Mouse (Mus musculus): Measurements from ENCODE around the gene Hipk2. TPM values are rescaled to one million over a fixed set of nuclear protein-coding genes. Genes with fewer than 3 reads are reported as not detected.

The Hipk2 gene
- polyA plus RNA-seq, 1 experiment from 2014 or later, result 30.6 TPM

DNA sequence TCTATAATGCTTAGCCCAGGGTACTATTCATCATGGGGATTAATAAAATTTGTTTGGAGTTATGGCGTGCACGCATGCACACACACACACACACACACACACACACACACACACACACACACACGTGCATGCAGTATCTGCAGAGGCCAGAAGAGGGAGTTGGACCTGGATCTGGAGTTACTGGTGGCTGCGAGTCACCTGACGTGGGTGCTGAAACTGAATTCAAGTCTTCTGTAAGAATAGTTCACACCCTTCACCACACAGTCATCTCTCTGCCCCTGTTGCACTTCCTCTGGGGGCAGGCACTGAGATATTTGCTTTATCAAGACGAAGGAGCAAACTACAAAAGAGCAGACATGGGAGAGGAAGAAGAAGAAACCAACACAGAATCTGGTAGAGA is 206.4 kb downstream of the Hipk2 start:
- Histone ChIP-seq H3K27ac (ENCODE audit: low read depth, low read length) (no peak overlapping the region), H3K27me3 (ENCODE audit: control insufficient read depth, insufficient read depth, low read length) (no peaks in the 10 kb centered on the region), H3K4me2 (ENCODE audit: low read depth) (no peak overlapping the region), H3K9me3 (ENCODE audit: control insufficient read depth, low read length) (no peaks in the 10 kb centered on the region), H3K4me1 (ENCODE audit: control insufficient read depth, insufficient read depth, low read length) (no peaks in the 10 kb centered on the region), H3K9ac (ENCODE audit: low read length) (no peak overlapping the region), H3K4me3 (ENCODE audit: low read depth, low read length) (no peak overlapping the region), H3K36me3 (ENCODE audit: control insufficient read depth, insufficient read depth, low read length) (no peaks in the 10 kb centered on the region)
- WGBS, result 69% methylated on average over 6 of the region's 6 CpGs
- no peak for DNase-seq (ENCODE audit: low spot score)
- ATAC-seq (ENCODE audit: insufficient read depth, low FRiP score, low TSS enrichment), result no peak

DNA sequence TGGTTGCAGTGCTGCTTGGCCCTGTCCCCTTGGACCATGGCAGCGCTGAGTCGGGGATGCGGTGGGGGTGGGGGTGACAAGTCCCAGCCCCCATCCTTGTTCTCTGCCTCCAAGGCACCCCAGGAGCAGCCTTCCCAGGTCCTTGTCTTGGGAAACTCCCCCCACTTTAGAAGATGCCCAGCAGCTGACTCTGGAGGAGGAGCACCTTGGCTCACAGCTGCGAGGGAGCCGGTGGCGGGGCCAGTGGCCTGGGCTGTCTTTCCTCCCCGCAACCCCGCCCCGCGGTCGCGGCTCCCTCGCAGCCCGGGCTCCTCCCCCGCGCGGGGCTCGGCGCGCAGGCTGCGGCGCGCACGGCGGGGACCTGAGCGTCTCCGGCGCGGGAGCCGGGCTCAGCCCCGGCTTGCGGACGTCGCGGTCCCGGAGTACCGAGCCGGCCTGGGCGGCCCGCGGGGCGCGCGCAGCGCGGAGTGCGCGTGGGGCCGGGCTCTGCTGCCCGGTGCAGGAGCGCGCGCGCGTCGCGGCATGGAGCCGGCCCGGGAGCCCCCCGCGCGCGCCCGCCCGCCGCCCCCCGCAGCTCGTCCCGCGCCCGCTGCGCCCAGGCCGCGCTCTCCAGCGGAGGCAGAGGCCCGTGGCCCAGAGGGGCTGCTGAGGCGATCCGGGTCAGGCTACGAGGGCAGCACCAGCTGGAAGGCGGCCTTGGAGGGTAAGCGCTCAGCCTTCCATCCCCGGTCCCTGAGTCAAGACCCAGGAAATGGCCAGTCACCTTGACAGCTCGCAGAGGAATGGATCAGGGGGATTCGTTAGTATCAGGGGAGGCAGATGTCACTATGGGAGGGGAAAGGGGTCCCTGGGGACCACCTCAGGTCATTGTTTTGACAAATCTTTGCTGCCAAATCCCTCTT is 213.0 kb downstream of the Hipk2 start, which contains the start of gene Clec2l:
Clec2l (plus strand) TSS at position 356 of the 902 bp plus-strand sequence.
- H3K27me3 ChIP-seq (ENCODE audit: control insufficient read depth, insufficient read depth, low read length), result peaks cover 7% of the 10 kb centered on the region; the same call in 1 of the 2 replicates
- ATAC-seq (ENCODE audit: insufficient read depth, low FRiP score, low TSS enrichment) (peak; percentile 84), DNase-seq (ENCODE audit: low spot score) (peak; percentile 65)
- peak within 1 kb of the TSS; percentile 60 for H3K4me3 ChIP-seq (ENCODE audit: low read depth, low read length)
- H3K9ac ChIP-seq (ENCODE audit: low read length), result peak within 1 kb of the TSS; percentile 61
- H3K4me1 ChIP-seq (ENCODE audit: control insufficient read depth, insufficient read depth, low read length), result no peaks in the 10 kb centered on the region
- WGBS, result 1% methylated on average over 50 of the region's 84 CpGs
- no peaks in the 10 kb centered on the region for H3K36me3 ChIP-seq (ENCODE audit: control insufficient read depth, insufficient read depth, low read length)
- H3K9me3 ChIP-seq (ENCODE audit: control insufficient read depth, low read length), result no peaks in the 10 kb centered on the region
- peak within 1 kb of the TSS; percentile 92 for H3K4me2 ChIP-seq (ENCODE audit: low read depth)
- H3K27ac ChIP-seq (ENCODE audit: low read depth, low read length), result peak within 1 kb of the TSS; percentile 34; the same call in 1 of the 2 replicates

DNA sequence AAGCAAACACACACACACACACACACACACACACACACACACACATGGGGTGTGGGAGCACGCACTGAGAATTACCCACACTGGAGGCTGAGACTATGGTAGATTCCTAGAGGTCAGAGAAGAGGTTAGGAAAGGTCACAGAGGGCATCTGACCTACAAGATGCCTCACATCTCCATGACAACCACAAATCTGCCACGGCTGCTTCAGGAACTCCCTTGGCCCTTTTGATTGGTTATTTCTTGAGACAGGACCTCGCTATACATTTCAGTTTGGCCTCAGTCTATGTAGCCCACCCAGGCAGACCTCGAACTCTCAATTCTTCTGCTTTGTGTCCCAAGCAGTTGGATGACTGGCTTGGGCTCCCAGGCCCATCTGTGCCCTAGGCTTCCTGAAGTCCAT is 214.3 kb downstream of the Hipk2 start:
- Histone ChIP-seq H3K36me3 (ENCODE audit: control insufficient read depth, insufficient read depth, low read length) (no peaks in the 10 kb centered on the region), H3K27me3 (ENCODE audit: control insufficient read depth, insufficient read depth, low read length) (peaks cover 7% of the 10 kb centered on the region; the same call in 1 of the 2 replicates), H3K4me1 (ENCODE audit: control insufficient read depth, insufficient read depth, low read length) (no peaks in the 10 kb centered on the region), H3K27ac (ENCODE audit: low read depth, low read length) (no peak overlapping the region), H3K9me3 (ENCODE audit: control insufficient read depth, low read length) (no peaks in the 10 kb centered on the region), H3K9ac (ENCODE audit: low read length) (no peak overlapping the region), H3K4me3 (ENCODE audit: low read depth, low read length) (no peak overlapping the region), H3K4me2 (ENCODE audit: low read depth) (no peak overlapping the region)
- WGBS, result 15% methylated on average over 4 of the region's 4 CpGs
- ATAC-seq (ENCODE audit: insufficient read depth, low FRiP score, low TSS enrichment) (no peak), DNase-seq (ENCODE audit: low spot score) (no peak)

GRCm38 (mm10) chr6:38650263-38650937 is 225.6 kb downstream of the Hipk2 start:
- Histone ChIP-seq H3K36me3 (ENCODE audit: control insufficient read depth, insufficient read depth, low read length) (no peaks in the 10 kb centered on the region), H3K4me2 (ENCODE audit: low read depth) (no peak overlapping the region), H3K9me3 (ENCODE audit: control insufficient read depth, low read length) (no peaks in the 10 kb centered on the region), H3K27ac (ENCODE audit: low read depth, low read length) (no peak overlapping the region), H3K27me3 (ENCODE audit: control insufficient read depth, insufficient read depth, low read length) (no peaks in the 10 kb centered on the region), H3K4me3 (ENCODE audit: low read depth, low read length) (no peak overlapping the region), H3K9ac (ENCODE audit: low read length) (no peak overlapping the region), H3K4me1 (ENCODE audit: control insufficient read depth, insufficient read depth, low read length) (no peaks in the 10 kb centered on the region)
- DNase-seq (ENCODE audit: low spot score) (peak; percentile 77), ATAC-seq (ENCODE audit: insufficient read depth, low FRiP score, low TSS enrichment) (peak; percentile 50)
- 43% methylated on average over 14 of the region's 14 CpGs for WGBS

- Histone ChIP-seq H3K4me3 (ENCODE audit: low read depth, low read length) (no peak overlapping the region), H3K4me2 (ENCODE audit: low read depth) (no peak overlapping the region), H3K36me3 (ENCODE audit: control insufficient read depth, insufficient read depth, low read length) (no peaks in the 10 kb centered on the region), H3K9ac (ENCODE audit: low read length) (no peak overlapping the region), H3K4me1 (ENCODE audit: control insufficient read depth, insufficient read depth, low read length) (no peaks in the 10 kb centered on the region), H3K27me3 (ENCODE audit: control insufficient read depth, insufficient read depth, low read length) (no peaks in the 10 kb centered on the region), H3K9me3 (ENCODE audit: control insufficient read depth, low read length) (no peaks in the 10 kb centered on the region), H3K27ac (ENCODE audit: low read depth, low read length) (no peak overlapping the region)
- 77% methylated on average over 3 of the region's 3 CpGs for WGBS
- DNase-seq (ENCODE audit: low spot score) (no peak), ATAC-seq (ENCODE audit: insufficient read depth, low FRiP score, low TSS enrichment) (no peak)
Measured at GRCm38 (mm10) chr6:38649545-38649944, 226.4 kb downstream of the Hipk2 start.

Other genes with a start within 250 kb of the Hipk2 start
- gene Klrg2, start 238.9 kb downstream of the Hipk2 start, polyA plus RNA-seq (2014; fragmentation: Nextera tagmentation; extraction: Ambion mirVana), result 0.07 TPM in 1 of 2 replicates, not detected in the other
- gene Clec2l, start 213.1 kb downstream of the Hipk2 start, polyA plus RNA-seq (2014; fragmentation: Nextera tagmentation; extraction: Ambion mirVana), result 4.7 and 6.5 TPM in 2 replicates
- gene Tbxas1, start 761 bp downstream of the Hipk2 start, polyA plus RNA-seq (2014; fragmentation: Nextera tagmentation; extraction: Ambion mirVana), result 1.5 and 2.8 TPM in 2 replicates
- gene Parp12, start 242.2 kb upstream of the Hipk2 start, polyA plus RNA-seq (2014; fragmentation: Nextera tagmentation; extraction: Ambion mirVana), result 3.4 and 3.7 TPM in 2 replicates

Measured in neural tube, embryonic 11.5 days (tissue).